Mouse (Mus musculus) E14TG2a.4 (cell line): ENCODE results near the gene Barhl1.

Experiments used
- CTCF ChIP-seq: conservative IDR thresholded peaks from 2 replicates; pipeline ENCODE4 v1.5.1; 2014; ENCODE audit warnings: low read length
- POU5F1 ChIP-seq: IDR thresholded peaks from 2 replicates; pipeline ENCODE4 v1.6.1; 2014; ENCODE audit warnings: low read length, borderline replicate concordance

- TF ChIP-seq CTCF, result no peak
- TF ChIP-seq POU5F1, result no peak
These were observed 28.9 kb upstream of the Barhl1 start for GRCm38 (mm10) chr2:28945388-28945787.
